Mouse (Mus musculus) skeletal muscle tissue, adult 2 months (tissue): ENCODE measurements at regions not wholly inside any gene's neighbourhood (a gene's known extent, or its start where the extent isn't known, plus 50 kb on each side); places are given as distances from the start of the nearest gene placed in this dataset.

ENCODE experiments used
- DNase-seq: peaks from one replicate; pipeline ENCODE4 v3.0.0-alpha.2; 2012; ENCODE audit warnings: low read depth, low spot score

- peak; percentile 4 for DNase-seq
These were observed 74.5 kb upstream of the Hs3st4 start for GRCm38 (mm10) chr7:123907946-123908840.

DNA sequence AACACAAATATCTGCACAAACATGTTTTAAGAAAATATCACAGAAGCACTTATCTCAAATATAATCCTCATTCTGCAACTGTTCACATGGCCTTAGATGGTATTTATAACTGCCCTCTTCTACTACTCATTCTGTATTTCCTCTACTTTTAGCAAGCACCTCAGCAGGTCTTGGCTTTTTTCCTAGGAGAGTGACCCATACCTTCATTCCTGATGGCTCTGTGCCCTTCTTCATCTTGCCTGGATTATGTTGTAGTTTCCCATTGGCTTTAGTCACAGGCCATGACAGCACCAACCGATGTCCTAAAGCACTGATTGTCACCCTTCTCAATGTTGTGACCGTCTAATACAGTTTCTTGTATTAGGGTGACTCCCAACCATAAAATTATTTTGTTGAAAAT is 61.2 kb upstream of the Hs3st4 start:
- no peak for DNase-seq

- DNase-seq: no peak
These were observed 50.2 kb upstream of the Hs3st4 start for GRCm38 (mm10) chr7:123932486-123932885.
